Mouse (Mus musculus): ENCODE measurements around the gene Tulp4.
"Not testable (repeated sequence)": the region's sequence is repeated elsewhere in the genome, so short reads cannot be mapped to it uniquely, and the experiment has no call there.

- not testable (repeated sequence) for TF ChIP-seq ZNF384 (IDR thresholded peaks at IDR 0.05; ENCODE audit: low read depth, low read length); HCFC1 (IDR thresholded peaks at IDR 0.05; ENCODE audit: borderline replicate concordance, insufficient read depth, low read length); ZC3H11A (IDR thresholded peaks at IDR 0.05; ENCODE audit: borderline replicate concordance, low read depth, low read length); MAFK (IDR thresholded peaks at IDR 0.05; ENCODE audit: insufficient read depth, low read depth, low read length)
Observed at GRCm38 (mm10) chr17:6270840-6271239, 164.6 kb downstream of the Tulp4 start.

Measured in ES-E14 (cell line).